Mouse (Mus musculus) MEL (cell line): ENCODE results near the gene Rgs9bp.

Source experiments
- CTCF ChIP-seq, 3 experiments: IDR thresholded peaks in 2 of 3; conservative IDR thresholded peaks in 1 of 3; 2 replicates each; pipeline ENCODE4 v1.5.1; 2011 to 2012; ENCODE audit warnings: low read length in 3 of 3, low read depth in 2 of 3, mild to moderate bottlenecking in 2 of 3, improper control_type of control experiment in 1 of 3, inconsistent platforms in 1 of 3, mixed read lengths in 1 of 3, moderate library complexity in 1 of 3; ENCODE audit not compliant: control insufficient read depth in 1 of 3, insufficient read depth in 1 of 3, poor library complexity in 1 of 3, severe bottlenecking in 1 of 3
- EP300 ChIP-seq, 2 experiments: IDR thresholded peaks; 2 replicates each; pipeline ENCODE4 v1.6.1; 2011; ENCODE audit warnings: improper control_type of control experiment in 2 of 2, low read length in 2 of 2, low read depth in 1 of 2, mild to moderate bottlenecking in 1 of 2
- GATA1 ChIP-seq: IDR thresholded peaks from 2 replicates; pipeline ENCODE4 v1.6.1; 2011; ENCODE audit warnings: low read depth, low read length, improper control_type of control experiment
- HCFC1 ChIP-seq: IDR thresholded peaks from 2 replicates; pipeline ENCODE4 v1.6.1; 2012; ENCODE audit warnings: low read depth, mild to moderate bottlenecking, inconsistent platforms, low read length, improper control_type of control experiment, moderate library complexity
- MAX ChIP-seq: IDR thresholded peaks from 2 replicates; pipeline ENCODE4 v1.6.1; 2011; ENCODE audit warnings: low read length, improper control_type of control experiment
- MXI1 ChIP-seq: IDR thresholded peaks from 2 replicates; pipeline ENCODE4 v1.6.1; 2011; ENCODE audit warnings: mild to moderate bottlenecking, low read depth, low read length, improper control_type of control experiment
- MYC ChIP-seq: IDR thresholded peaks from 2 replicates; pipeline ENCODE4 v1.6.1; 2011; ENCODE audit warnings: low read depth, mild to moderate bottlenecking, low read length, improper control_type of control experiment, moderate library complexity
- POLR2A ChIP-seq, 2 experiments: IDR thresholded peaks; 2 replicates each; pipeline ENCODE4 v1.6.1; 2011 to 2012; ENCODE audit warnings: low read length in 2 of 2, mild to moderate bottlenecking in 2 of 2, control low read depth in 1 of 2, improper control_type of control experiment in 1 of 2, low read depth in 1 of 2, moderate library complexity in 1 of 2; ENCODE audit not compliant: control insufficient read depth in 1 of 2, insufficient read depth in 1 of 2, poor library complexity in 1 of 2
- TBP ChIP-seq: IDR thresholded peaks from 2 replicates; pipeline ENCODE4 v1.8.0; 2011; ENCODE audit warnings: low read depth, low read length, improper control_type of control experiment
- USF1 ChIP-seq: IDR thresholded peaks from 2 replicates; pipeline ENCODE4 v1.6.1; 2014; ENCODE audit warnings: low read depth, mild to moderate bottlenecking, inconsistent platforms, low read length, improper control_type of control experiment, moderate library complexity
- ZMIZ1 ChIP-seq: IDR thresholded peaks from 2 replicates; pipeline ENCODE4 v1.6.1; 2012; ENCODE audit warnings: low read depth, mild to moderate bottlenecking, inconsistent platforms, low read length, improper control_type of control experiment, moderate library complexity
- ZNF384 ChIP-seq: IDR thresholded peaks from 2 replicates; pipeline ENCODE4 v1.6.1; 2012; ENCODE audit warnings: low read depth, mild to moderate bottlenecking, inconsistent platforms, low read length, improper control_type of control experiment

DNA sequence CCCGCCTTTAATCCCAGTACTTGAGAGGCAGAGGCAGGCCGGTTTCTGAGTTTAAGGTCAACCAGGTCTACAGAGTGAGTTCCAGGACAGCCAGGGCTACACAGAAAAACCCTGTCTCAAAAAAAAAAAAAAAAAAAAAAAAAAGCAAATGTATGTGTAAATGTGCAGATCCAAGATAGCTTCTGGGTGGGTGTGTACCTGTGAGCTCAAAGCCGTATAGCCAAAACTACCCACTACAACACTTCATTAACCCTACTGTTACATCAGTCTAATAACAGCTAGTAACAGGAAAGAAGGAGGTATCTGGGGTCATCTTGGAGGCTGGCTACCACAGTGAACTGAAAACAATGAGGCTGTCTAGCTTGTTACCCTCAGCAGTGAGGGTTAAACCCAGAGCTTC is 25.5 kb downstream of the Rgs9bp start:
- no peak for TF ChIP-seq POLR2A (IDR thresholded peaks at IDR 0.05; ENCODE audit: control insufficient read depth in 1 of 2, insufficient read depth in 1 of 2, low read depth in 1 of 2, low read length in 2 of 2, poor library complexity in 1 of 2)
- TF ChIP-seq MXI1, result no peak
- TF ChIP-seq MYC, result no peak
- no peak for TF ChIP-seq CTCF (IDR thresholded peaks at IDR 0.05 in 2 of 3, conservative IDR thresholded peaks at IDR 0.05 in 1 of 3; ENCODE audit: control insufficient read depth in 1 of 3, insufficient read depth in 1 of 3, low read depth in 2 of 3, low read length in 3 of 3, poor library complexity in 1 of 3, severe bottlenecking in 1 of 3)
- peak; percentile 86 for TF ChIP-seq ZNF384
- peak; percentile 14; the same call in 1 of the 2 replicates for TF ChIP-seq GATA1
- no peak for TF ChIP-seq MAX
- TF ChIP-seq HCFC1, result no peak
- no peak for TF ChIP-seq USF1
- no peak for TF ChIP-seq TBP
- TF ChIP-seq EP300 (IDR thresholded peaks at IDR 0.05; ENCODE audit: low read depth in 1 of 2, low read length in 2 of 2), result peak in 1 of 2 experiments; percentile 45; a peak in 2 of 4 replicates
- no peak for TF ChIP-seq ZMIZ1
